Mouse (Mus musculus) NIH3T3 (cell line): ENCODE measurements around the gene Ptbp1.
A peak's percentile ranks its signal among the peaks of the same experiment; 100 is the strongest.

Experiments
- DNase-seq: peaks from one replicate; pipeline ENCODE4 v3.0.0-alpha.2; 2012; ENCODE audit warnings: low read depth

Ptbp1 gene

GRCm38 (mm10) chr10:79834769-79835398 lies 19.3 kb upstream of the Ptbp1 start:
- peak; percentile 89 for DNase-seq

- DNase-seq: no peak
Observed at GRCm38 (mm10) chr10:79836918-79837317, 17.3 kb upstream of the Ptbp1 start.

GRCm38 (mm10) chr10:79838151-79838550 lies 16.1 kb upstream of the Ptbp1 start:
- DNase-seq: no peak

- no peak for DNase-seq
Observed at GRCm38 (mm10) chr10:79840091-79840490, 14.1 kb upstream of the Ptbp1 start.

- peak; percentile 89 for DNase-seq
Observed at GRCm38 (mm10) chr10:79840644-79841551, 13.3 kb upstream of the Ptbp1 start.

GRCm38 (mm10) chr10:79842322-79842721 lies 11.9 kb upstream of the Ptbp1 start:
- peak; percentile 59 for DNase-seq

- peak; percentile 53 for DNase-seq
Observed at GRCm38 (mm10) chr10:79843476-79843875, 10.8 kb upstream of the Ptbp1 start.

GRCm38 (mm10) chr10:79846553-79846952 lies 7.7 kb upstream of the Ptbp1 start:
- DNase-seq: no peak

GRCm38 (mm10) chr10:79849941-79850628 lies 4.1 kb upstream of the Ptbp1 start:
- no peak for DNase-seq

- DNase-seq: no peak
Observed at GRCm38 (mm10) chr10:79851653-79852052, 2.6 kb upstream of the Ptbp1 start.

- peak; percentile 88 for DNase-seq
Observed at GRCm38 (mm10) chr10:79852107-79852789, 2.0 kb upstream of the Ptbp1 start.

GRCm38 (mm10) chr10:79852827-79853226 lies 1.4 kb upstream of the Ptbp1 start:
- no peak for DNase-seq

GRCm38 (mm10) chr10:79853392-79853791 lies 835 bp upstream of the Ptbp1 start:
- peak; percentile 100 for DNase-seq

GRCm38 (mm10) chr10:79854801-79855541 lies 744 bp downstream of the Ptbp1 start:
- peak; percentile 82 for DNase-seq

GRCm38 (mm10) chr10:79855558-79856184 lies 1.4 kb downstream of the Ptbp1 start:
- peak; percentile 58 for DNase-seq

GRCm38 (mm10) chr10:79856280-79856679 lies 2.1 kb downstream of the Ptbp1 start:
- DNase-seq: no peak

GRCm38 (mm10) chr10:79856704-79857451 lies 2.7 kb downstream of the Ptbp1 start:
- DNase-seq: no peak

GRCm38 (mm10) chr10:79857452-79857811 lies 3.2 kb downstream of the Ptbp1 start:
- DNase-seq: peak; percentile 75

- DNase-seq: no peak
Observed at GRCm38 (mm10) chr10:79857894-79858293, 3.7 kb downstream of the Ptbp1 start.

GRCm38 (mm10) chr10:79858416-79859074 lies 4.3 kb downstream of the Ptbp1 start:
- DNase-seq: peak; percentile 78
